Mouse (Mus musculus) neural tube, embryonic 14.5 days (tissue): ENCODE results near the gene Cdh23. TPM values are rescaled to one million over a fixed set of nuclear protein-coding genes. Genes with fewer than 3 reads are reported as not detected.

Experiments
- ATAC-seq: fragments of 200-750 bp; cut with Nextera tagmentation; 2 replicates; pipeline ENCODE4 v1.8.0; 2017; ENCODE audit warnings: low read depth, mild to moderate bottlenecking, moderate TSS enrichment, moderate library complexity
- H3K27ac ChIP-seq: fragments of 300-500 bp; sonication (generic); 2 replicates; pipeline ENCODE4 v1.5.1; 2014; ENCODE audit warnings: low read depth, mild to moderate bottlenecking, control low read depth, low read length, moderate library complexity, mixed read lengths
- H3K27me3 ChIP-seq: fragments of 300-500 bp; sonication (generic); 2 replicates; pipeline ENCODE4 v1.6.1; 2014; ENCODE audit warnings: low read length; ENCODE audit not compliant: control insufficient read depth, insufficient read depth
- H3K36me3 ChIP-seq: fragments of 300-500 bp; sonication (generic); 2 replicates; pipeline ENCODE4 v1.6.1; 2014; ENCODE audit warnings: low read length, mixed read lengths; ENCODE audit not compliant: control insufficient read depth, insufficient read depth
- H3K4me1 ChIP-seq: fragments of 300-500 bp; sonication (generic); 2 replicates; pipeline ENCODE4 v1.6.1; 2014; ENCODE audit warnings: low read length; ENCODE audit not compliant: control insufficient read depth, insufficient read depth
- H3K4me2 ChIP-seq: fragments of 300-500 bp; sonication (generic); 2 replicates; pipeline ENCODE4 v1.6.1; 2014; ENCODE audit warnings: mild to moderate bottlenecking, low read depth, low read length, control low read depth
- H3K4me3 ChIP-seq: fragments of 300-500 bp; sonication (generic); 2 replicates; pipeline ENCODE4 v1.5.1; 2014; ENCODE audit warnings: low read depth, low read length, control low read depth, mixed read lengths
- H3K9ac ChIP-seq: fragments of 300-500 bp; sonication (generic); replicated peaks from 2 replicates; pipeline ENCODE4 v1.6.1; 2014; ENCODE audit warnings: low read depth, mild to moderate bottlenecking, control low read depth, low read length, mixed read lengths
- H3K9me3 ChIP-seq: fragments of 300-500 bp; sonication (generic); 2 replicates; pipeline ENCODE4 v1.6.1; 2016; ENCODE audit warnings: low read length; ENCODE audit not compliant: control insufficient read depth
- WGBS: fragments of 180-500 bp; shearing (Covaris S2); extraction: QIAGEN DNeasy Blood & Tissue Kit; methylation state at CpG from one replicate; pipeline ENCODE4 v1.1.7; 2014; 5-methylcytosine and 5-hydroxymethylcytosine counted together
- polyA plus RNA-seq: library from polyadenylated mRNA; unstranded; fragments of >200 nt; fragmentation: Nextera tagmentation; extraction: Ambion mirVana; gene quantifications from 2 replicates; pipeline ENCODE4 v1.2.1, GENCODE M21; 2014

Gene Cdh23
- polyA plus RNA-seq, 1 experiment from 2014 or later, result 15.4 TPM

- Histone ChIP-seq H3K9ac (no peak overlapping the region), H3K4me1 (no peaks in the 10 kb centered on the region), H3K27me3 (no peaks in the 10 kb centered on the region), H3K36me3 (no peaks in the 10 kb centered on the region), H3K27ac (no peak overlapping the region), H3K4me2 (no peak overlapping the region), H3K9me3 (no peaks in the 10 kb centered on the region), H3K4me3 (no peak overlapping the region)
- 74% methylated on average over 6 of the region's 6 CpGs for WGBS
- no peak for ATAC-seq
Measured at GRCm38 (mm10) chr10:60271015-60271414, 425.3 kb downstream of the Cdh23 start.

DNA sequence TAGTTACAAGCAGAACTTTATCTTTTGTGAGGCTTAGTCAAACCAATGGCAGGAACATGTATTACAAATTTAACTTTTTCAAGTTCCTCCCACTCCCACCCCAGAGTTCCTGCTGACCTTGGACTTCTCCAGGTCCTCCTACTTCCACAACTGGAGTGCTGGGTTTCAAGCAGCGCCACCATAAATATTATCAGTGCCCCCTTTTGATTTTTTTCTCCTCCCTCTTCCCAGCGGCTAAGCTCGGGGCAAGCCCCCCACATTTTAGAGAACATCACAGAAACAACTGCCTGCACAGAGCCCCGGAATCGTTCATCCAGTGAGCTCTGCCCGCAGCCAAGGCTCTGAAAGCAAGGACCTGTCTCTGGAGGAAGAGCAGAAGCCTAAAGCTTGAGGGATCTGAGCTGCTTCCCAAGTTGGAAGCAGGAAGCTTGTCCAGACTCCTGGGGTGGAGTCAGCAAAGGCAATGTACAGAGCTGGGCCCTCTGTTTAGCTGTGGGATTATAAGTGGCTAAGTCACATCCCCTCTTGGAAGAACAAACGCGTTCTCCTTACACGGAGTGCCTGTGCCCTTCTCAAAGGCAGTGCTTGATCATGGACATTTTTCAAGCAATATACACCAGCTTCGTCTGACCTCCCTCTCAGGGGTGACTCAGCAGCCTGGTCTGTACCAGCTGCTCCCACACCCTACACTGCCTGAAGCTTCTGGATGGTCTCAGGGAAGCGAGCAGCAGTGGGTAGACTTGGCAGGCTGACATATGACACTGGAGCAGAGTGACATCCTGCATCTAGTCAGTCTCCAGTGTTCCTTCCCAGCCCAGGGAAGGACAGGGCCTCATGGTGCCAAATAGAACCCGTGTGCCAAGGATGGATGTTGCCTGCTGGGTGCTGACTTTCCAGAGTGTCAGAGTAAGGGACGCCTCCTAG, 426.9 kb downstream of the Cdh23 start:
- 79% methylated on average over 13 of the region's 13 CpGs for WGBS
- H3K4me3 ChIP-seq, result no peak overlapping the region
- H3K4me1 ChIP-seq, result no peaks in the 10 kb centered on the region
- no peak for ATAC-seq
- H3K4me2 ChIP-seq, result no peak overlapping the region
- H3K27ac ChIP-seq, result no peak overlapping the region
- H3K9me3 ChIP-seq, result no peaks in the 10 kb centered on the region
- H3K9ac ChIP-seq, result no peak overlapping the region
- no peaks in the 10 kb centered on the region for H3K36me3 ChIP-seq
- no peaks in the 10 kb centered on the region for H3K27me3 ChIP-seq

GRCm38 (mm10) chr10:60268738-60269137, 427.6 kb downstream of the Cdh23 start:
- H3K27me3 ChIP-seq, result no peaks in the 10 kb centered on the region
- no peak overlapping the region for H3K4me3 ChIP-seq
- WGBS, result 85% methylated on average over 9 of the region's 11 CpGs
- H3K27ac ChIP-seq, result no peak overlapping the region
- no peaks in the 10 kb centered on the region for H3K36me3 ChIP-seq
- ATAC-seq, result no peak
- no peaks in the 10 kb centered on the region for H3K4me1 ChIP-seq
- H3K4me2 ChIP-seq, result no peak overlapping the region
- H3K9me3 ChIP-seq, result no peaks in the 10 kb centered on the region
- no peak overlapping the region for H3K9ac ChIP-seq

- Histone ChIP-seq H3K27ac (no peak overlapping the region), H3K9me3 (no peaks in the 10 kb centered on the region), H3K4me2 (no peak overlapping the region), H3K4me1 (0 out of 2 replicates have a peak, but pooled peaks cover 2% of the 10 kb centered on the region), H3K27me3 (no peaks in the 10 kb centered on the region), H3K9ac (no peak overlapping the region), H3K36me3 (no peaks in the 10 kb centered on the region), H3K4me3 (no peak overlapping the region)
- 96% methylated on average over 8 of the region's 8 CpGs for WGBS
- ATAC-seq, result no peak
Measured at GRCm38 (mm10) chr10:60266842-60267401, 429.4 kb downstream of the Cdh23 start.

DNA sequence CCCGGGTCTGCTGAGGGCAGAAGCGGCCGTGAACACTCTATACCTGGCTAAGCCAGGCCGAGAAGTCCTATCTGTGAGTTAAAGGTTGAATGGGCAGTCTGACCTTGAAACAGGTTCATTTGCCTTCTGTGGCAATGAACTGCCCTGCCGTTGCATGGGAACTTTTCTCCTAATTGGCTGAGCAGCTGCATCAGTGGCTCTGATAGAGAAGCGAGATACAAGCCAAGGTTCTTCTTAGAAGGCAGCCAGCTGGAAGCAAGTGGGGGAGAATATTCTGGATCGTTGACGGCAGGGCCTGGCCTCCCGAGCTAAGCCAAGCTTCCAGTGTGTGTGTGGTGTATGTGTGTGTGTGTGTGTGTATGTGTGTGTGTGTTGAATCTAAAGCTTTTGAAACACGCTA, 431.0 kb downstream of the Cdh23 start:
- Histone ChIP-seq H3K4me1 (0 out of 2 replicates have a peak, but pooled peaks cover 2% of the 10 kb centered on the region), H3K9ac (no peak overlapping the region)

DNA sequence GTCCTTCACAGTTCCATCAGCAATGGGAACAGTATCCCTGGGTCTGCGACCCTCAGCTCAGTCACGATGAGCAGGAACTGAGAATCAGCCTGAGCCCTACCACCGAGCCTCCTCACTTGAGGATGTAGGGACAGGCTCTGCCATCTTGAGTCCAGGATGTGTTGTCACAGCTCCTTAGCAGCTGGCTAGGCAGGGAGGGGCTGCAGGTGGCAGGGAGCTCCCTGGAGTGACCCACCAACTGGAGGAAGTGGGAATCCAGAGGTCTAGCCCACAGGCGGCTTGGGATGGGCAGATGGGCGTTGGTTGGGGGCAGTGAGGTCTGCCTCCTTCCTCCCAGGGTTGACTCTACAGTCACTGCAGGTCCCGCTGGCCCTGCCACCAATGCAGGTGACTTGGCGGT, 432.9 kb downstream of the Cdh23 start:
- no peak overlapping the region for H3K27ac ChIP-seq
- H3K9me3 ChIP-seq, result no peaks in the 10 kb centered on the region
- 90% methylated on average over 7 of the region's 7 CpGs for WGBS
- H3K4me2 ChIP-seq, result no peak overlapping the region
- H3K9ac ChIP-seq, result no peak overlapping the region
- H3K27me3 ChIP-seq, result no peaks in the 10 kb centered on the region
- no peaks in the 10 kb centered on the region for H3K36me3 ChIP-seq
- H3K4me3 ChIP-seq, result no peak overlapping the region
- 0 out of 2 replicates have a peak, but pooled peaks cover 2% of the 10 kb centered on the region for H3K4me1 ChIP-seq
- ATAC-seq, result no peak

More for the DNA sequence above, 431.0 kb downstream of the Cdh23 start:
- Histone ChIP-seq H3K36me3 (no peaks in the 10 kb centered on the region), H3K27ac (no peak overlapping the region), H3K9me3 (no peaks in the 10 kb centered on the region), H3K27me3 (no peaks in the 10 kb centered on the region), H3K4me3 (no peak overlapping the region), H3K4me2 (no peak overlapping the region)
- ATAC-seq, result no peak
- WGBS, result 82% methylated on average over 10 of the region's 10 CpGs

DNA sequence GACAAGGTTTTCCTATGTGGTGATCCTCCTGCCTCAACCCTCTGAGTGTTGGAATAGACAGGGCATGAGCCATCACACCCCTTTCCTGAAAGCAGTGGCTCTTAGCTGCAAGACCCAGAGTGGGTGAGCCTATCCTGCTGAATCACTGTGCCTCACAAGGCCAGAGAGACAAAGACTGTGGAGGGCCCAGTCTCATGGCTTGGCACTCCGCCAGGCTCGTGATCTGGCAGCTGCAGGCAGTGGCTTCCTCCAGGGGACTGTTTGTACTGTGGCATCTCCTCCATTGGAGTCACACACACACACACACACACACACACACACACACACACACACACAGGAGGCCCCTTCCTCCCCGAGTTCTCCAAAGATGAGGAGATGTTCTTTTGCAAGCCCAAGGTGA, 433.9 kb downstream of the Cdh23 start:
- Histone ChIP-seq H3K27ac (peak overlapping the region; percentile 70), H3K9ac (no peak overlapping the region), H3K27me3 (no peaks in the 10 kb centered on the region), H3K4me3 (no peak overlapping the region), H3K9me3 (no peaks in the 10 kb centered on the region), H3K4me2 (no peak overlapping the region), H3K4me1 (0 out of 2 replicates have a peak, but pooled peaks cover 2% of the 10 kb centered on the region), H3K36me3 (no peaks in the 10 kb centered on the region)
- WGBS, result 24% methylated on average over 3 of the region's 3 CpGs
- ATAC-seq, result peak; percentile 94

- WGBS, result 38% methylated on average over 5 of the region's 5 CpGs
- no peak for ATAC-seq
- no peak overlapping the region for H3K4me2 ChIP-seq
- H3K36me3 ChIP-seq, result no peaks in the 10 kb centered on the region
- H3K27ac ChIP-seq, result no peak overlapping the region
- H3K9ac ChIP-seq, result no peak overlapping the region
- no peaks in the 10 kb centered on the region for H3K27me3 ChIP-seq
- no peaks in the 10 kb centered on the region for H3K9me3 ChIP-seq
- 0 out of 2 replicates have a peak, but pooled peaks cover 2% of the 10 kb centered on the region for H3K4me1 ChIP-seq
- no peak overlapping the region for H3K4me3 ChIP-seq
Measured at GRCm38 (mm10) chr10:60261530-60261929, 434.8 kb downstream of the Cdh23 start.
